Mouse (Mus musculus): ENCODE measurements around the gene Olfr799. TPM values are rescaled to one million over a fixed set of nuclear protein-coding genes. Genes with fewer than 3 reads are reported as not detected.

Olfr799 gene
- not detected in 2 replicates for polyA plus RNA-seq (2015; fragmentation: Nextera tagmentation; extraction: Ambion mirVana)

- Histone ChIP-seq H3K4me2 (replicated peaks) (no peak within 1 kb of the TSS), H3K27ac (replicated peaks) (no peak within 1 kb of the TSS), H3K4me1 (no peaks in the 10 kb centered on the region), H3K9me3 (replicated peaks) (no peaks in the 10 kb centered on the region), H3K4me3 (replicated peaks) (no peak within 1 kb of the TSS), H3K36me3 (no peaks in the 10 kb centered on the region), H3K27me3 (no peaks in the 10 kb centered on the region), H3K9ac (no peak within 1 kb of the TSS)
- 16% methylated on average over 1 of the region's 1 CpGs for WGBS
- no peak for ATAC-seq (ENCODE audit: insufficient number of reproducible peaks, low FRiP score, low TSS enrichment, low read depth)
Observed at GRCm38 (mm10) chr10:129637184-129637583, at the start of gene Olfr799. Gene Olfr799, plus strand, starts transcription at chr10:129637484.

GRCm38 (mm10) chr10:129612470-129612869 lies 24.8 kb upstream of the Olfr799 start, which contains the start of gene Olfr796:
Gene Olfr796, minus strand, starts transcription at chr10:129612570.
- no peak within 1 kb of the TSS for H3K9ac ChIP-seq
- no peak within 1 kb of the TSS for H3K27ac ChIP-seq (replicated peaks)
- H3K4me2 ChIP-seq (replicated peaks) = no peak within 1 kb of the TSS
- no peaks in the 10 kb centered on the region for H3K9me3 ChIP-seq (replicated peaks)
- no peaks in the 10 kb centered on the region for H3K27me3 ChIP-seq
- H3K4me1 ChIP-seq = no peaks in the 10 kb centered on the region
- H3K36me3 ChIP-seq = no peaks in the 10 kb centered on the region
- no peak within 1 kb of the TSS for H3K4me3 ChIP-seq (replicated peaks)
- 86% methylated on average over 1 of the region's 1 CpGs for WGBS
- ATAC-seq (ENCODE audit: insufficient number of reproducible peaks, low FRiP score, low TSS enrichment, low read depth) = no peak

- Histone ChIP-seq H3K4me2 (replicated peaks) (no peak overlapping the region), H3K4me3 (replicated peaks) (no peak overlapping the region), H3K27ac (replicated peaks) (no peak overlapping the region), H3K9ac (no peak overlapping the region), H3K27me3 (no peaks in the 10 kb centered on the region), H3K9me3 (replicated peaks) (no peaks in the 10 kb centered on the region), H3K36me3 (no peaks in the 10 kb centered on the region), H3K4me1 (no peaks in the 10 kb centered on the region)
- WGBS = 30% methylated on average over 1 of the region's 1 CpGs
- no peak; the same call in 1 of the 2 replicates for ATAC-seq (ENCODE audit: insufficient number of reproducible peaks, low FRiP score, low TSS enrichment, low read depth)
Observed at GRCm38 (mm10) chr10:129621724-129622123, 15.6 kb upstream of the Olfr799 start.

- no peak overlapping the region for H3K9ac ChIP-seq
- no peak for ATAC-seq (ENCODE audit: insufficient number of reproducible peaks, low FRiP score, low TSS enrichment, low read depth)
Observed at GRCm38 (mm10) chr10:129623251-129623650, 14.0 kb upstream of the Olfr799 start.

GRCm38 (mm10) chr10:129627834-129628233 lies 9.4 kb upstream of the Olfr799 start, which contains the start of gene Olfr798:
Gene Olfr798, minus strand, starts transcription at chr10:129627934.
- 63% methylated on average over 1 of the region's 1 CpGs for WGBS

More at GRCm38 (mm10) chr10:129623251-129623650, 14.0 kb upstream of the Olfr799 start:
- Histone ChIP-seq H3K36me3 (no peaks in the 10 kb centered on the region), H3K9me3 (replicated peaks) (no peaks in the 10 kb centered on the region), H3K27ac (replicated peaks) (no peak overlapping the region), H3K27me3 (no peaks in the 10 kb centered on the region), H3K4me2 (replicated peaks) (no peak overlapping the region), H3K4me3 (replicated peaks) (no peak overlapping the region), H3K4me1 (no peaks in the 10 kb centered on the region)

GRCm38 (mm10) chr10:129651763-129652162 lies 14.5 kb downstream of the Olfr799 start:
- Histone ChIP-seq H3K4me2 (replicated peaks) (no peak overlapping the region), H3K9me3 (replicated peaks) (no peaks in the 10 kb centered on the region), H3K27ac (replicated peaks) (no peak overlapping the region), H3K36me3 (no peaks in the 10 kb centered on the region), H3K9ac (no peak overlapping the region), H3K4me1 (no peaks in the 10 kb centered on the region), H3K4me3 (replicated peaks) (no peak overlapping the region), H3K27me3 (no peaks in the 10 kb centered on the region)
- no peak for ATAC-seq (ENCODE audit: insufficient number of reproducible peaks, low FRiP score, low TSS enrichment, low read depth)
- 82% methylated on average over 1 of the region's 1 CpGs for WGBS

More at GRCm38 (mm10) chr10:129627834-129628233, 9.4 kb upstream of the Olfr799 start, which contains the start of gene Olfr798:
- no peak within 1 kb of the TSS for H3K4me3 ChIP-seq (replicated peaks)
- H3K9ac ChIP-seq = no peak within 1 kb of the TSS
- no peaks in the 10 kb centered on the region for H3K36me3 ChIP-seq
- H3K4me1 ChIP-seq = no peaks in the 10 kb centered on the region
- ATAC-seq (ENCODE audit: insufficient number of reproducible peaks, low FRiP score, low TSS enrichment, low read depth) = no peak
- no peak within 1 kb of the TSS for H3K27ac ChIP-seq (replicated peaks)
- H3K27me3 ChIP-seq = no peaks in the 10 kb centered on the region
- no peak within 1 kb of the TSS for H3K4me2 ChIP-seq (replicated peaks)
- no peaks in the 10 kb centered on the region for H3K9me3 ChIP-seq (replicated peaks)

GRCm38 (mm10) chr10:129657394-129657793 lies 20.1 kb downstream of the Olfr799 start, which contains the start of gene Olfr800:
Gene Olfr800, plus strand, starts transcription at chr10:129657694.
- no peak within 1 kb of the TSS for H3K9ac ChIP-seq
- no peaks in the 10 kb centered on the region for H3K27me3 ChIP-seq
- no peak within 1 kb of the TSS for H3K27ac ChIP-seq (replicated peaks)
- no peak for ATAC-seq (ENCODE audit: insufficient number of reproducible peaks, low FRiP score, low TSS enrichment, low read depth)
- no peaks in the 10 kb centered on the region for H3K36me3 ChIP-seq
- no peaks in the 10 kb centered on the region for H3K4me1 ChIP-seq
- H3K9me3 ChIP-seq (replicated peaks) = no peaks in the 10 kb centered on the region
- H3K4me2 ChIP-seq (replicated peaks) = no peak within 1 kb of the TSS
- no peak within 1 kb of the TSS for H3K4me3 ChIP-seq (replicated peaks)

- ATAC-seq (ENCODE audit: insufficient number of reproducible peaks, low FRiP score, low TSS enrichment, low read depth) = no peak
- Histone ChIP-seq H3K4me2 (replicated peaks) (no peak within 1 kb of the TSS), H3K27ac (replicated peaks) (no peak within 1 kb of the TSS), H3K9me3 (replicated peaks) (no peaks in the 10 kb centered on the region), H3K9ac (no peak within 1 kb of the TSS), H3K36me3 (no peaks in the 10 kb centered on the region), H3K27me3 (no peaks in the 10 kb centered on the region), H3K4me1 (no peaks in the 10 kb centered on the region), H3K4me3 (replicated peaks) (no peak within 1 kb of the TSS)
- 65% methylated on average over 1 of the region's 1 CpGs for WGBS
Observed at GRCm38 (mm10) chr10:129673765-129674164, 36.5 kb downstream of the Olfr799 start, which contains the start of gene Olfr801. Gene Olfr801, minus strand, starts transcription at chr10:129673865.

- no peaks in the 10 kb centered on the region for H3K9me3 ChIP-seq (replicated peaks)
- H3K4me2 ChIP-seq (replicated peaks) = no peak within 1 kb of the TSS
- no peaks in the 10 kb centered on the region for H3K36me3 ChIP-seq
- H3K4me3 ChIP-seq (replicated peaks) = no peak within 1 kb of the TSS
- no peak for ATAC-seq (ENCODE audit: insufficient number of reproducible peaks, low FRiP score, low TSS enrichment, low read depth)
- WGBS = 49% methylated on average over 1 of the region's 1 CpGs
- H3K9ac ChIP-seq = no peak within 1 kb of the TSS
- no peaks in the 10 kb centered on the region for H3K4me1 ChIP-seq
- H3K27ac ChIP-seq (replicated peaks) = no peak within 1 kb of the TSS
- no peaks in the 10 kb centered on the region for H3K27me3 ChIP-seq
Observed at GRCm38 (mm10) chr10:129688069-129688468, 50.8 kb downstream of the Olfr799 start, which contains the start of gene Olfr802. Gene Olfr802, minus strand, starts transcription at chr10:129688169.

GRCm38 (mm10) chr10:129694186-129694585 lies 56.9 kb downstream of the Olfr799 start, which contains the start of gene Olfr803:
Gene Olfr803, minus strand, starts transcription at chr10:129694286.
- no peak within 1 kb of the TSS for H3K4me3 ChIP-seq (replicated peaks)
- ATAC-seq (ENCODE audit: insufficient number of reproducible peaks, low FRiP score, low TSS enrichment, low read depth) = no peak
- 74% methylated on average over 2 of the region's 2 CpGs for WGBS
- no peaks in the 10 kb centered on the region for H3K27me3 ChIP-seq
- no peak within 1 kb of the TSS for H3K9ac ChIP-seq
- H3K9me3 ChIP-seq (replicated peaks) = no peaks in the 10 kb centered on the region
- no peaks in the 10 kb centered on the region for H3K4me1 ChIP-seq
- H3K36me3 ChIP-seq = no peaks in the 10 kb centered on the region
- H3K4me2 ChIP-seq (replicated peaks) = no peak within 1 kb of the TSS
- no peak within 1 kb of the TSS for H3K27ac ChIP-seq (replicated peaks)
